Comparison of ENCODE assay signal across 24 mouse cellular contexts in genomic region chr14:39781849-39782248, GRCm38 (mm10).
DNase-seq lines count a peak whose midpoint lies in the region; ATAC-seq and TF ChIP-seq lines count a peak whose summit lies in the region.
"Had no signal": no experiment of that assay in that cellular context is flagged by ENCODE, and none has a peak within 500 bp of the region (broad histone marks: within the 10 kb centered on the region; RNA-seq: fewer than 3 reads in every experiment).

No protein-coding gene starts in this region.

- peak; percentile 5 for DNase-seq in cerebellum, postnatal 14 days
- DNase-seq in cerebellum, adult 18-20 months, result no peak
- DNase-seq in heart, postnatal 0 days (ENCODE audit: low spot score), result no peak
- DNase-seq in heart, embryonic 10.5 days (ENCODE audit: low spot score), result no peak
- DNase-seq in midbrain, embryonic 14.5 days, result peak; percentile 29
- no peak for DNase-seq in midbrain, embryonic 10.5 days (ENCODE audit: low spot score)
- no peak for DNase-seq in stomach, postnatal 0 days (ENCODE audit: low spot score)
- no peak for DNase-seq in natural killer cell, adult 2 months (ENCODE audit: low spot score in 2 of 2)
- DNase-seq: adrenal gland, adult 8-10 months; cerebellum, adult 11-12 months; gastrocnemius, postnatal 14 days; kidney, adult 9 months; kidney, postnatal 4 days; liver, embryonic 13.5 days; lung, embryonic 14.5 days; right cerebral cortex, postnatal 25 days; thymus, adult 18-20 months had no signal

- H3K4me3 ChIP-seq in heart, postnatal 0 days (ENCODE audit: low read depth, low read length), result no peak overlapping the region
- H3K4me3 ChIP-seq in heart, embryonic 10.5 days, result no peak overlapping the region
- no peak overlapping the region for H3K4me3 ChIP-seq in midbrain, embryonic 14.5 days (replicated peaks; ENCODE audit: low read depth, low read length)
- no peak overlapping the region for H3K4me3 ChIP-seq in midbrain, embryonic 10.5 days
- no peak overlapping the region for H3K4me3 ChIP-seq in stomach, postnatal 0 days (ENCODE audit: low read depth, low read length)
- H3K4me3 ChIP-seq: forebrain, embryonic 10.5 days; hindbrain, embryonic 12.5 days; limb, embryonic 13.5 days; liver, embryonic 13.5 days had no signal

- no peak overlapping the region for H3K27ac ChIP-seq in heart, postnatal 0 days (ENCODE audit: low read depth)
- H3K27ac ChIP-seq in heart, embryonic 10.5 days, result no peak overlapping the region
- H3K27ac ChIP-seq in midbrain, embryonic 14.5 days (replicated peaks; ENCODE audit: low read depth, low read length), result no peak overlapping the region
- no peak overlapping the region for H3K27ac ChIP-seq in midbrain, embryonic 10.5 days (replicated peaks)
- no peak overlapping the region for H3K27ac ChIP-seq in stomach, postnatal 0 days (replicated peaks)
- H3K27ac ChIP-seq: forebrain, embryonic 10.5 days; hindbrain, embryonic 12.5 days; limb, embryonic 13.5 days; liver, embryonic 13.5 days; macrophage had no signal

- TF ChIP-seq CTCF in heart, postnatal 0 days (IDR thresholded peaks at IDR 0.05; ENCODE audit: low read depth), result peak; percentile 11; the same call in 1 of the 2 replicates
- TF ChIP-seq CTCF in stomach, postnatal 0 days (IDR thresholded peaks at IDR 0.05; ENCODE audit: low read depth), result peak; percentile 43; the same call in 1 of the 2 replicates

- no peaks in the 10 kb centered on the region for H3K36me3 ChIP-seq in heart, postnatal 0 days (replicated peaks; ENCODE audit: control insufficient read depth, insufficient read depth, low read length)
- H3K36me3 ChIP-seq in heart, embryonic 10.5 days, result no peaks in the 10 kb centered on the region
- no peaks in the 10 kb centered on the region for H3K36me3 ChIP-seq in midbrain, embryonic 14.5 days (ENCODE audit: control insufficient read depth, insufficient read depth, low read length)
- no peaks in the 10 kb centered on the region for H3K36me3 ChIP-seq in midbrain, embryonic 10.5 days
- H3K36me3 ChIP-seq in stomach, postnatal 0 days (ENCODE audit: control insufficient read depth, insufficient read depth, low read length), result no peaks in the 10 kb centered on the region
- H3K36me3 ChIP-seq: forebrain, embryonic 10.5 days; hindbrain, embryonic 12.5 days; limb, embryonic 13.5 days; liver, embryonic 13.5 days had no signal

- no peaks in the 10 kb centered on the region for H3K4me1 ChIP-seq in heart, postnatal 0 days (ENCODE audit: control insufficient read depth, insufficient read depth)
- no peaks in the 10 kb centered on the region for H3K4me1 ChIP-seq in heart, embryonic 10.5 days
- H3K4me1 ChIP-seq in midbrain, embryonic 14.5 days (ENCODE audit: control insufficient read depth, insufficient read depth, low read length), result no peaks in the 10 kb centered on the region
- H3K4me1 ChIP-seq in midbrain, embryonic 10.5 days, result no peaks in the 10 kb centered on the region
- H3K4me1 ChIP-seq in stomach, postnatal 0 days (replicated peaks; ENCODE audit: control insufficient read depth, insufficient read depth), result no peaks in the 10 kb centered on the region
- H3K4me1 ChIP-seq: forebrain, embryonic 10.5 days; hindbrain, embryonic 12.5 days; limb, embryonic 13.5 days; liver, embryonic 13.5 days had no signal

- TF ChIP-seq EP300 in heart, postnatal 0 days (IDR thresholded peaks at IDR 0.05; ENCODE audit: low read depth), result no peak
- no peak for TF ChIP-seq EP300 in stomach, postnatal 0 days (optimal IDR thresholded peaks at IDR 0.05)

- no peak overlapping the region for H3K4me2 ChIP-seq in heart, postnatal 0 days (ENCODE audit: low read depth, low read length)
- no peak overlapping the region for H3K4me2 ChIP-seq in midbrain, embryonic 14.5 days (ENCODE audit: low read length)
- no peak overlapping the region for H3K4me2 ChIP-seq in stomach, postnatal 0 days (replicated peaks; ENCODE audit: low read depth)
- H3K4me2 ChIP-seq: hindbrain, embryonic 12.5 days; limb, embryonic 13.5 days; liver, embryonic 13.5 days; lung, embryonic 14.5 days; midbrain, embryonic 11.5 days had no signal

- H3K9ac ChIP-seq in heart, postnatal 0 days (replicated peaks; ENCODE audit: low read depth, low read length), result no peak overlapping the region
- H3K9ac ChIP-seq in midbrain, embryonic 14.5 days (replicated peaks; ENCODE audit: low read length), result no peak overlapping the region
- H3K9ac ChIP-seq in stomach, postnatal 0 days (ENCODE audit: low read length), result no peak overlapping the region
- H3K9ac ChIP-seq: hindbrain, embryonic 12.5 days; limb, embryonic 13.5 days; liver, embryonic 13.5 days; lung, embryonic 14.5 days had no signal

- ATAC-seq in heart, postnatal 0 days (ENCODE audit: insufficient read depth, low read depth), result no peak
- ATAC-seq in midbrain, embryonic 14.5 days (ENCODE audit: low FRiP score, low TSS enrichment), result no peak
- ATAC-seq in stomach, postnatal 0 days (ENCODE audit: low FRiP score, low TSS enrichment), result no peak
- ATAC-seq: inflammation-experienced regulatory T-cells, adult 6 months had no signal

- H3K9me3 ChIP-seq in heart, postnatal 0 days (replicated peaks; ENCODE audit: control insufficient read depth, low read length), result no peaks in the 10 kb centered on the region
- H3K9me3 ChIP-seq in heart, embryonic 10.5 days, result no peaks in the 10 kb centered on the region
- no peaks in the 10 kb centered on the region for H3K9me3 ChIP-seq in midbrain, embryonic 14.5 days (ENCODE audit: control insufficient read depth, low read length)
- H3K9me3 ChIP-seq in midbrain, embryonic 10.5 days (replicated peaks), result no peaks in the 10 kb centered on the region
- H3K9me3 ChIP-seq in stomach, postnatal 0 days (ENCODE audit: control insufficient read depth, low read length), result no peaks in the 10 kb centered on the region
- H3K9me3 ChIP-seq: forebrain, embryonic 10.5 days; hindbrain, embryonic 12.5 days; limb, embryonic 13.5 days; liver, embryonic 13.5 days had no signal

- H3K27me3 ChIP-seq in heart, postnatal 0 days (ENCODE audit: control insufficient read depth, insufficient read depth, low read length), result no peaks in the 10 kb centered on the region
- no peaks in the 10 kb centered on the region for H3K27me3 ChIP-seq in heart, embryonic 10.5 days (ENCODE audit: insufficient read depth, poor library complexity, severe bottlenecking)
- no peaks in the 10 kb centered on the region for H3K27me3 ChIP-seq in midbrain, embryonic 14.5 days (ENCODE audit: control insufficient read depth, insufficient read depth, low read length)
- H3K27me3 ChIP-seq in midbrain, embryonic 10.5 days (ENCODE audit: low read depth, poor library complexity, severe bottlenecking), result no peaks in the 10 kb centered on the region
- no peaks in the 10 kb centered on the region for H3K27me3 ChIP-seq in stomach, postnatal 0 days (ENCODE audit: control insufficient read depth, insufficient read depth, low read length)
- H3K27me3 ChIP-seq: CH12.LX; hindbrain, embryonic 12.5 days; limb, embryonic 13.5 days; liver, embryonic 13.5 days had no signal

Comparison
In these comparisons a context has a peak if more than half of its experiments do, and no peak if none do; other contexts are left out.
1. DNase-seq: peak in cerebellum, postnatal 14 days (2 of 2) and midbrain, embryonic 14.5 days (single experiment); none in cerebellum, adult 18-20 months (0 of 2), heart, postnatal 0 days (single experiment), heart, embryonic 10.5 days (single experiment), midbrain, embryonic 10.5 days (single experiment), stomach, postnatal 0 days (single experiment) and natural killer cell, adult 2 months (0 of 2).